Mouse (Mus musculus) limb, embryonic 12.5 days (tissue): ENCODE results near the gene Slc25a20. TPM values are rescaled to one million over a fixed set of nuclear protein-coding genes. Genes with fewer than 3 reads are reported as not detected.

Experiments
- microRNA-seq: library from miRNA; unstranded; fragments of <30 nt; microRNA quantifications from one replicate; pipeline ENCODE4, GENCODE M21; 2017
- polyA plus RNA-seq: library from polyadenylated mRNA; unstranded; fragments of >200 nt; fragmentation: Nextera tagmentation; extraction: Ambion mirVana; gene quantifications from 2 replicates; pipeline ENCODE4 v1.2.1, GENCODE M21; 2016

The Slc25a20 gene
- polyA plus RNA-seq, 1 experiment from 2014 or later = 40.7 TPM

Small RNAs within 50 kb of the gene (microRNA-seq; reads per million reads assigned to microRNA genes)
- gene Gm26298 = not detected

Other genes with a start within 250 kb of the Slc25a20 start
- gene Ccdc36, start 233.6 kb upstream of the Slc25a20 start, polyA plus RNA-seq = 2.1 and 2.4 TPM in 2 replicates
- not detected in 2 replicates for gene BC048562, start 225.6 kb upstream of the Slc25a20 start, polyA plus RNA-seq
- gene Ccdc71, start 201.6 kb upstream of the Slc25a20 start, polyA plus RNA-seq = 44.6 and 49.5 TPM in 2 replicates
- gene Klhdc8b, start 200.5 kb upstream of the Slc25a20 start, polyA plus RNA-seq = 33.0 and 36.0 TPM in 2 replicates
- gene Lamb2, start 182.4 kb upstream of the Slc25a20 start, polyA plus RNA-seq = 40.8 and 43.7 TPM in 2 replicates
- 99.3 and 99.7 TPM in 2 replicates for gene Usp19, start 171.5 kb upstream of the Slc25a20 start, polyA plus RNA-seq
- gene Qars, start 154.4 kb upstream of the Slc25a20 start, polyA plus RNA-seq = 106 and 112 TPM in 2 replicates
- 156 and 159 TPM in 2 replicates for gene Qrich1, start 145.3 kb upstream of the Slc25a20 start, polyA plus RNA-seq
- 201 and 213 TPM in 2 replicates for gene Impdh2, start 101.8 kb upstream of the Slc25a20 start, polyA plus RNA-seq
- gene Ndufaf3, start 94.7 kb upstream of the Slc25a20 start, polyA plus RNA-seq = 50.6 and 53.8 TPM in 2 replicates
- 197 and 230 TPM in 2 replicates for gene Dalrd3, start 92.2 kb upstream of the Slc25a20 start, polyA plus RNA-seq
- 237 TPM in 2 replicates for gene Wdr6, start 83.3 kb upstream of the Slc25a20 start, polyA plus RNA-seq
- gene P4htm, start 64.4 kb upstream of the Slc25a20 start, polyA plus RNA-seq = 11.6 and 11.7 TPM in 2 replicates
- gene Arih2, start 12.7 kb upstream of the Slc25a20 start, polyA plus RNA-seq = 54.6 and 61.3 TPM in 2 replicates
- 34.8 and 35.5 TPM in 2 replicates for gene Prkar2a, start 27.2 kb downstream of the Slc25a20 start, polyA plus RNA-seq
- gene Ip6k2, start 121.7 kb downstream of the Slc25a20 start, polyA plus RNA-seq = 144 and 146 TPM in 2 replicates
- 19.3 and 21.6 TPM in 2 replicates for gene Nckipsd, start 146.3 kb downstream of the Slc25a20 start, polyA plus RNA-seq
- gene Celsr3, start 164.2 kb downstream of the Slc25a20 start, polyA plus RNA-seq = 0.14 and 0.30 TPM in 2 replicates
- 16.3 and 20.1 TPM in 2 replicates for gene Slc26a6, start 191.2 kb downstream of the Slc25a20 start, polyA plus RNA-seq